ENCODE assay signal across 15 mouse cellular contexts in the genomic region with DNA sequence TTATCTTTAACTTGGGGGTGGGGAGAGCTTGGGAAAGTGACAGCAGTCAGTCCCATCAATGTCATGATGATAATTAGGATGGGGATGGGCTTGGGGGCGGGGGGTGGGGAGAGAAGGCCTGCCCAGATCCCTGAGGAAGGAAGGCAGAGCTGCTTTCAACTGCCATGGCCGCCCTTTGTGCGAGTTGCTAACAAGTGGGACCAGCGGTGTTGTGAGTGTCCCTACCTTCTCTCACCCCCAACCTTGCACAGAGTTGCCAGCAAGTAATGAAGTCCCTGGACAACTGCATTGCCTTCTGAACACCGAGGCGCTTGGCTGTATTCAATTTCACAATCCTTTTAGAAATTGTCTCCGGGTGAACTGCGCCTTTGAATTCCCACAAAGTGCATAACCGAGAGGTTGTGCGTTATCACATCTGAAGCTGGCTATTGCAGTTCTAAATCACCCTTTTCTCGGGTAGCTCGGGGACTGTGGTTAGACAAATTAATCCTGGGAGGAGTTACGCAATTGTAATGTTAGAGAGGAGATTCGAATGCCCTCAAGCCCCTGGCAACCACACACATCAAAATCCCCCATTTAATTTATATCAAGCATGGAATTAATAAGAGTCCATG.
A peak's percentile ranks its signal among the peaks of the same experiment; 100 is the strongest.
DNase-seq lines count a peak whose midpoint lies in the region; ATAC-seq lines count a peak whose summit lies in the region.
"Had no signal": no experiment of that assay in that cellular context is flagged by ENCODE, and none has a peak within 500 bp of the region (broad histone marks: within the 10 kb centered on the region; RNA-seq: fewer than 3 reads in every experiment).

No protein-coding gene starts in this region.

- H3K27me3 ChIP-seq in neural tube, embryonic 13.5 days, result no peaks in the 10 kb centered on the region
- 0 out of 2 replicates have a peak, but pooled peaks cover 5% of the 10 kb centered on the region for H3K27me3 ChIP-seq in midbrain, embryonic 12.5 days
- H3K27me3 ChIP-seq: CH12.LX; liver, embryonic 15.5 days had no signal

- no peaks in the 10 kb centered on the region for H3K9me3 ChIP-seq in neural tube, embryonic 13.5 days
- H3K9me3 ChIP-seq in midbrain, embryonic 12.5 days, result no peaks in the 10 kb centered on the region
- H3K9me3 ChIP-seq: liver, embryonic 15.5 days had no signal

- peak; percentile 19 for DNase-seq in embryo, embryonic 10.5 days (ENCODE audit: low spot score)
- DNase-seq in embryo, embryonic 9.5 days (ENCODE audit: extremely low spot score), result no peak
- DNase-seq in neural tube, embryonic 10.5 days (ENCODE audit: extremely low spot score, low spot score), result no peak
- peak; percentile 34 for DNase-seq in retina, postnatal 1 day
- no peak for DNase-seq in frontal cortex, postnatal 36 days (ENCODE audit: low spot score in 2 of 2)
- no peak for DNase-seq in thymus, postnatal 4 days
- DNase-seq: adrenal gland, postnatal 14 days; cerebellum, adult 9-11 months; gastrocnemius, adult 2 months; left cerebral cortex, postnatal 4 days; thymus, postnatal 36 days had no signal

- 26% methylated on average over 14 of the region's 14 CpGs for WGBS in neural tube, embryonic 13.5 days
- 36% methylated on average over 14 of the region's 14 CpGs for WGBS in midbrain, embryonic 12.5 days

- H3K36me3 ChIP-seq in neural tube, embryonic 13.5 days, result no peaks in the 10 kb centered on the region
- H3K36me3 ChIP-seq in midbrain, embryonic 12.5 days, result no peaks in the 10 kb centered on the region
- H3K36me3 ChIP-seq: liver, embryonic 15.5 days had no signal

- ATAC-seq in neural tube, embryonic 13.5 days (ENCODE audit: low read depth), result peak; percentile 40; the same call in 1 of the 2 replicates
- ATAC-seq in midbrain, embryonic 12.5 days (ENCODE audit: low FRiP score, low read depth), result peak; percentile 63; the same call in 1 of the 2 replicates

- no peak overlapping the region for H3K4me3 ChIP-seq in neural tube, embryonic 13.5 days
- H3K4me3 ChIP-seq in midbrain, embryonic 12.5 days, result no peak overlapping the region
- H3K4me3 ChIP-seq: gastrocnemius, adult 2 months; liver, embryonic 15.5 days had no signal

- H3K27ac ChIP-seq in neural tube, embryonic 13.5 days (replicated peaks), result peak overlapping the region; percentile 70
- H3K27ac ChIP-seq in midbrain, embryonic 12.5 days (replicated peaks), result peak overlapping the region; percentile 56
- H3K27ac ChIP-seq: gastrocnemius, adult 2 months; liver, embryonic 15.5 days had no signal

- H3K4me1 ChIP-seq in neural tube, embryonic 13.5 days (replicated peaks), result peaks cover 70% of the 10 kb centered on the region
- peaks cover 22% of the 10 kb centered on the region for H3K4me1 ChIP-seq in midbrain, embryonic 12.5 days
- H3K4me1 ChIP-seq: liver, embryonic 15.5 days had no signal

- H3K4me2 ChIP-seq in neural tube, embryonic 13.5 days, result no peak overlapping the region
- peak overlapping the region; percentile 2 for H3K4me2 ChIP-seq in midbrain, embryonic 12.5 days (replicated peaks)
- H3K4me2 ChIP-seq: liver, embryonic 15.5 days had no signal

- no peak overlapping the region for H3K9ac ChIP-seq in neural tube, embryonic 13.5 days
- H3K9ac ChIP-seq in midbrain, embryonic 12.5 days (replicated peaks), result no peak overlapping the region
- H3K9ac ChIP-seq: liver, embryonic 15.5 days had no signal

Comparison
In these comparisons a context has a peak if more than half of its experiments do, and no peak if none do; other contexts are left out.
1. DNase-seq: peak in embryo, embryonic 10.5 days (single experiment) and retina, postnatal 1 day (single experiment); none in embryo, embryonic 9.5 days (single experiment), neural tube, embryonic 10.5 days (single experiment), frontal cortex, postnatal 36 days (0 of 2) and thymus, postnatal 4 days (single experiment).